Mouse (Mus musculus): Measurements from ENCODE around the gene Hadha.
A peak's percentile ranks its signal among the peaks of the same experiment; 100 is the strongest.

Hadha gene

GRCm38 (mm10) chr5:30112533-30113068, 42.4 kb downstream of the Hadha start:
- DNase-seq (ENCODE audit: low spot score in 2 of 2), result no peak

- DNase-seq (ENCODE audit: low spot score in 2 of 2), result no peak
Observed at GRCm38 (mm10) chr5:30111771-30112170, 43.2 kb downstream of the Hadha start.

- no peak for DNase-seq (ENCODE audit: low spot score in 2 of 2)
Observed at GRCm38 (mm10) chr5:30111126-30111525, 43.8 kb downstream of the Hadha start.

- no peak for DNase-seq (ENCODE audit: low spot score in 2 of 2)
Observed at GRCm38 (mm10) chr5:30110371-30111060, 44.4 kb downstream of the Hadha start.

GRCm38 (mm10) chr5:30109899-30110298, 45.1 kb downstream of the Hadha start:
- no peak for DNase-seq (ENCODE audit: low spot score in 2 of 2)

GRCm38 (mm10) chr5:30108233-30108632, 46.7 kb downstream of the Hadha start:
- DNase-seq (ENCODE audit: low spot score in 2 of 2), result no peak

- no peak for DNase-seq (ENCODE audit: low spot score in 2 of 2)
Observed at GRCm38 (mm10) chr5:30107611-30108041, 47.3 kb downstream of the Hadha start.

- DNase-seq (ENCODE audit: low spot score in 2 of 2), result no peak
Observed at GRCm38 (mm10) chr5:30107186-30107585, 47.8 kb downstream of the Hadha start.

- DNase-seq (ENCODE audit: low spot score in 2 of 2), result no peak
Observed at GRCm38 (mm10) chr5:30106756-30107155, 48.2 kb downstream of the Hadha start.

- no peak for DNase-seq (ENCODE audit: low spot score in 2 of 2)
Observed at GRCm38 (mm10) chr5:30105668-30106300, 49.2 kb downstream of the Hadha start, which contains the start of gene 3110082J24Rik. TSS of gene 3110082J24Rik (minus strand) at chr5:30106086.

GRCm38 (mm10) chr5:30104841-30105667, 49.9 kb downstream of the Hadha start, which contains the start of gene Garem2:
TSS of gene Garem2 (plus strand) at chr5:30105161.
- DNase-seq (ENCODE audit: low spot score in 2 of 2), result no peak

GRCm38 (mm10) chr5:30104339-30104738, 50.6 kb downstream of the Hadha start:
- no peak for DNase-seq (ENCODE audit: low spot score in 2 of 2)

GRCm38 (mm10) chr5:30103340-30103739, 51.6 kb downstream of the Hadha start:
- DNase-seq (ENCODE audit: low spot score in 2 of 2), result no peak

GRCm38 (mm10) chr5:30098260-30098659, 56.7 kb downstream of the Hadha start:
- no peak for DNase-seq (ENCODE audit: low spot score in 2 of 2)

GRCm38 (mm10) chr5:30095731-30096130, 59.2 kb downstream of the Hadha start:
- no peak for DNase-seq (ENCODE audit: low spot score in 2 of 2)

GRCm38 (mm10) chr5:30094399-30094798, 60.6 kb downstream of the Hadha start:
- no peak for DNase-seq (ENCODE audit: low spot score in 2 of 2)

- DNase-seq (ENCODE audit: low spot score in 2 of 2), result no peak
Observed at GRCm38 (mm10) chr5:30092701-30093100, 62.3 kb downstream of the Hadha start.

GRCm38 (mm10) chr5:30072825-30073821, 81.8 kb downstream of the Hadha start, which contains the start of gene Tyms:
TSS of gene Tyms (minus strand) at chr5:30073617.
- DNase-seq (ENCODE audit: low spot score in 2 of 2), result peak; percentile 67 to 73

- DNase-seq (ENCODE audit: low spot score in 2 of 2), result no peak
Observed at GRCm38 (mm10) chr5:30072377-30072776, 82.6 kb downstream of the Hadha start.

GRCm38 (mm10) chr5:30071677-30072076, 83.3 kb downstream of the Hadha start:
- no peak for DNase-seq (ENCODE audit: low spot score in 2 of 2)

All from frontal cortex, postnatal 36 days (tissue).